Mouse (Mus musculus): Measurements from ENCODE around the gene Rasl10a. TPM values are rescaled to one million over a fixed set of nuclear protein-coding genes. Genes with fewer than 3 reads are reported as not detected.

Gene Rasl10a
- total RNA-seq, 1 experiment from 2014 or later = 1.9 TPM

GRCm38 (mm10) chr11:5046321-5046926 lies 11.5 kb upstream of the Rasl10a start:
- no peak for ATAC-seq (ENCODE audit: extremely low read depth, insufficient number of reproducible peaks, low FRiP score, poor library complexity, severe bottlenecking)

- ATAC-seq (ENCODE audit: extremely low read depth, insufficient number of reproducible peaks, low FRiP score, poor library complexity, severe bottlenecking) = no peak
Observed at GRCm38 (mm10) chr11:5051629-5052028, 6.3 kb upstream of the Rasl10a start.

GRCm38 (mm10) chr11:5052200-5052854 lies 5.6 kb upstream of the Rasl10a start:
- no peak for ATAC-seq (ENCODE audit: extremely low read depth, insufficient number of reproducible peaks, low FRiP score, poor library complexity, severe bottlenecking)

GRCm38 (mm10) chr11:5054151-5054550 lies 3.8 kb upstream of the Rasl10a start:
- ATAC-seq (ENCODE audit: extremely low read depth, insufficient number of reproducible peaks, low FRiP score, poor library complexity, severe bottlenecking) = no peak

DNA sequence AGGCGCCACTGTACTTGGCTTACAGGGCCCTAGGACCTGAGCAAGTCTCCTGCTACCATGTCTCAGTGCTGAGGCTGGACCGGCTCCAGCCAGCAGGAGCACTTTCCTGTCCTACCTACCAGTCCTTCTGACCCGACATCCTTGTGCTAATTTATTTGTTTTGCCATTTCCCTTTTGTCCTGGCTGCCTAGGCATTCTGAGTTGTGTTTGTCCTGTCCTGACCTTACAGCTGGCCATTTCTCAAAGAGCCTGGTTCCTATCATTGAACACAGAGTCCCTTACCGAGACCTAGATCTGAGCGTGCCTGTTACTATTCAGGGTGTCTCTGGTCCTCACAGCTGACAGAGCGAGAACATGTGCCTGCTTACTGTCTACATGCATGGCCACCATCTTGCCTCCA lies 3.1 kb upstream of the Rasl10a start:
- no peak for ATAC-seq (ENCODE audit: extremely low read depth, insufficient number of reproducible peaks, low FRiP score, poor library complexity, severe bottlenecking)

DNA sequence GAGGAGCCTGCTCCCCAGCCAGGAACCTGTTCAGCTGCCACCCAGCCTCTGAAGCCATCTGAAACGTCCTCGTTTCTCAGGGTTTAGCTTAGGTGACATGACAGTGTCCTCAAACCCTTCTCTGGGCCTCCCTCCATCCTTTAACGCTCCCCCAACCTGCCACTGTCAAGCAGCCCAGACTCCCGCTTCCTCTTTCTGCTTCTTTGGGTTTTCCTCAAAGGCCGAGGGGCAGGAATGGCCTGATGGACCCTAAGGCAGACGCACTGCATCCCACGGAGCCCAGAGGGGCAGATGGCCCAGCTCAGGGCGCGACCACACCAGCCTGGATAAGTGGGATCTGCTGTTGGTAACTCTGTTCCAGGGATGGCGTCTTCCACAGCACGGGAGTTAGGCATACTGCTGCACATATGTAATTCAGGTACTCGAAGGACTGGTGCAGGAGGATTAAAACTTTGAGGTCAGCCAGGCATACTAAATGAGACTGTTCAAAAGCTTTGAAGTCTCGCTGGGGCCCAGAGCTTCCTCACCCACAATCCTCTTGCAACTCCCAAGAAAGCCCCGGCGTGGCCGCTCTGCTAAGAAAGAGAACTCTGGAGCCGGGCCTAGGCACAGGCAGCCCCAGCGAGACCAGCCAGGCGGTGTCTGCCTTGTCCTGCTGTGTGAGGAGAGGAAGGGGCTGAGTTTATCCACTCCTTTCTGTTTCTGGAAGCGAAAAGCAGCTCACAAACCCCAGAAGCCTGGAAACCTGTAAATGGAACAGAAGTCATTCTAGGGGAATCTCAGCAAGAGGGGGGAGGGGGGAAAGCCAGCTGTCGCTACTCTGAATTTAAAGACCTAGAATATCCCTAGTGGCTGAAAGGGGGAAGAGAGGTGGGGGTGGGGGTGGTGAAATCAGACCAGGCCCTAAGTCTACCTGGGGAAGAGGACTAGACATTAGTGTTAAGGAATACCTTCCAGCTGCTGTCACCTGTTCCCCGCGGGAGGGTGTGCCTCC lies 1.7 kb upstream of the Rasl10a start:
- no peak for ATAC-seq (ENCODE audit: extremely low read depth, insufficient number of reproducible peaks, low FRiP score, poor library complexity, severe bottlenecking)

- no peak for ATAC-seq (ENCODE audit: extremely low read depth, insufficient number of reproducible peaks, low FRiP score, poor library complexity, severe bottlenecking)
Observed at GRCm38 (mm10) chr11:5057064-5057463, 864 bp upstream of the Rasl10a start.

GRCm38 (mm10) chr11:5057541-5057855 lies 430 bp upstream of the Rasl10a start:
- no peak for ATAC-seq (ENCODE audit: extremely low read depth, insufficient number of reproducible peaks, low FRiP score, poor library complexity, severe bottlenecking)

GRCm38 (mm10) chr11:5058783-5059182 lies 855 bp downstream of the Rasl10a start:
- no peak for ATAC-seq (ENCODE audit: extremely low read depth, insufficient number of reproducible peaks, low FRiP score, poor library complexity, severe bottlenecking)

- ATAC-seq (ENCODE audit: extremely low read depth, insufficient number of reproducible peaks, low FRiP score, poor library complexity, severe bottlenecking) = no peak
Observed at GRCm38 (mm10) chr11:5059230-5059629, 1.3 kb downstream of the Rasl10a start.

- ATAC-seq (ENCODE audit: extremely low read depth, insufficient number of reproducible peaks, low FRiP score, poor library complexity, severe bottlenecking) = no peak
Observed at GRCm38 (mm10) chr11:5059704-5060156, 1.8 kb downstream of the Rasl10a start.

- ATAC-seq (ENCODE audit: extremely low read depth, insufficient number of reproducible peaks, low FRiP score, poor library complexity, severe bottlenecking) = no peak
Observed at GRCm38 (mm10) chr11:5060756-5061412, 3.0 kb downstream of the Rasl10a start.

DNA sequence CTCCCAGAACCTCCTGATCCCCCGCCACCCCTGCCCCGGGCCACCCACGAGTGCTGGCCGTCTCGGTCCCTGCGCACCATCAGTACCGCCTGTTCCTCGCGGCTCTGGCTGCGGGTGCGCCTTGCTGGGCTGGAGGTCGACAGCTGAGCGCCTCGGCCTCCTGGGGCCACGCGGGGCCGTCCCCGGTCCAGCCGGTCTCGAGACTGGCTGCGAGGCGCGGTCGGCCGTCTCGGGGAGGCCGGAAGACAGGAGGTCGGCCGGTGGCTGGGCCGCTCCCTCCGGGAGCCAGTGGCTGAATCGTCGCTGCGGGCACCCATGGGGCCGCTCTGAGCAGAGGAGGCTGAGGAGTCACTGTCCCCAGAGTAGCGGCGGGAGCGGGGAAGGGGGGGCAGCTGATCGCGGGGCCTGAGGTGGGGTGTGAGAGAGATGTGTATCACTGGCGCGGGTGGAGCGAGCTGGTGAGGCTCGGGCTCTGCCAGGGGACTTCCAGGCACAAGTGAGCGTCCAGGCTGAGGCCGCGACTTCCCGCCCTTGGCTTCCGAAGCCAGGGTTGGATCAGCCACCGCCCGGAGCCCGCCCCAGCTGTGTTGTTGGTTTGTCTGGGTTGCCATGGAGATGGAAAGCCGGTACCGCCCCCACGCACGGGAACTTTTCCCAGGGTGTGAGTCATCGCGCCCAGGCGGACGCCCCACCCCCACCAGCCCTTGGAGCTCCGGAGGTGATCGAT lies 3.6 kb downstream of the Rasl10a start:
- ATAC-seq (ENCODE audit: extremely low read depth, insufficient number of reproducible peaks, low FRiP score, poor library complexity, severe bottlenecking) = peak; percentile 11; the same call in 1 of the 2 replicates

GRCm38 (mm10) chr11:5062326-5062725 lies 4.4 kb downstream of the Rasl10a start:
- ATAC-seq (ENCODE audit: extremely low read depth, insufficient number of reproducible peaks, low FRiP score, poor library complexity, severe bottlenecking) = no peak

DNA sequence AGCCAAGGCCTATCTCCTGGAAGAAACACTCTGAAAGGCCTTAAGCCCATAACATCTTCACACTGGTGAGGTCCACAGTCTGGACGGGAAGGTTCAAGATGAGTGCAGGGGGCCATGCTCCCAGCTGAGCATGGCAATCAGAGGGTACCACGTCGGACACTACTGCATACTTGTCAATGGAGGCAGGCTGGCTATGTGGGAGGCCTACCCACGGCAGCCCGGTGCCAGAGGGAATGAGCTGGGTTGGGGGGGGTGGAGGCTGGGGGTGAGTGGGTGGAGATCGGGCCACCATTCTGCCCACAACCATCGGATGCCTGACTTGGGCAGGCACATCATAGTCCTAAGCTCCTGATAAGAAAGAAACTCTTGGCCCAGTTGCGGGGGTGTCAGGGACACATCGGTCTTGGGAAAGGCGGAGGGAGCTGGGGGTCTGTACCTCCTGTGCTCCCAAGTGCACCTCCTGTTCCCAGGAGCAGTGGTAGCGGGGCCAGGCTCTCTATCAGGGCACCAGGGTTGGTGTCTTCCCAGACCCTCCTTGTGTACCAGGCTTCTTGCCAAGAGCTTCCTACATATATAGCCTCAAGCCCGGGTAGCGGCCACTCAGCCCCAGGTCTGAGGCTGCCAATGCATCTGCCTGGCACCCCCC lies 5.1 kb downstream of the Rasl10a start:
- ATAC-seq (ENCODE audit: extremely low read depth, insufficient number of reproducible peaks, low FRiP score, poor library complexity, severe bottlenecking) = no peak

DNA sequence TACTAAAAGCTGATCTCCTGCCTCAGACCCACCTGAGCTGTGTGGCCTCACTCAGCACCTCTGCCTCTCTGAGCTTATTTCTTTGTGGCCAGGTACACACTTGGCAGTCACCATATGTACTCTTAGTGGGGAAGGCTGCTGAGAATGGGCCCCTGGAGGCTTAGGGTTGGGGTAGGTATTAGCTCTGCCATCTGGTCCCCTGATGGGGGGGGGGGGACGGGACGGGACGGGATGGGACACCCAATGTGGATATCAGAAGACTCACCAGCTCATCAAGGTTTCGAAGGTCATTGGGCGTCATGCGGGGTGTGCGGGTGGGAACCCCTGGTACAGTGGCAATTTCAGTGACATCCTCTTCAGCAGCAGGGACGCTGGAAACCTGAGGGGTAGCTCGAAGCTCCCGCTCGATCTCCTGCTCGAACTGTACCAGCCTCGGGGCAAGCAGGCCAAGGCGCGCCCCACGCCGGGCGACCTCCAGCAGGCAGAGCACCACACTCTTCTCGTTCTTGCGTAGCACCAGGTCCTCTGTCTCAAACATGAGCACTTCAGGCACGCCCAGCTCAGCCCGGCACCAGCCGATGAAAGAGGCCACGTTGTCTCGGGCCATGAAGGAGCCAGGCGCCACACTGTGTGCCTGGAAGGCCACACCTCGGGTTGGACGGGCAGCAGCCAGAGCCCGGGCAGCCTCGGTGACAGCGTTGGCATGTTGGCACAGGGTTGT lies 5.8 kb downstream of the Rasl10a start:
- no peak for ATAC-seq (ENCODE audit: extremely low read depth, insufficient number of reproducible peaks, low FRiP score, poor library complexity, severe bottlenecking)

GRCm38 (mm10) chr11:5064282-5065055 lies 6.5 kb downstream of the Rasl10a start:
- ATAC-seq (ENCODE audit: extremely low read depth, insufficient number of reproducible peaks, low FRiP score, poor library complexity, severe bottlenecking) = no peak
